Mouse (Mus musculus) small intestine, adult 2 months (tissue): ENCODE measurements at regions not wholly inside any gene's neighbourhood (a gene's known extent, or its start where the extent isn't known, plus 50 kb on each side); places are given as distances from the start of the nearest gene placed in this dataset.

Source experiments
- CTCF ChIP-seq: fragments of 200-500 bp; IDR thresholded peaks from 2 replicates; pipeline ENCODE4 v1.5.1; 2012; ENCODE audit warnings: low read depth, mild to moderate bottlenecking, control low read depth, inconsistent platforms, low read length, moderate library complexity, mixed read lengths; ENCODE audit not compliant: insufficient replicate concordance, insufficient read length; ENCODE audit errors: extremely low read depth
- POLR2A ChIP-seq: fragments of 200-500 bp; IDR thresholded peaks from 2 replicates; pipeline ENCODE4 v1.6.1; 2012; ENCODE audit warnings: low read depth, mild to moderate bottlenecking, control low read depth, inconsistent platforms, low read length, moderate library complexity

DNA sequence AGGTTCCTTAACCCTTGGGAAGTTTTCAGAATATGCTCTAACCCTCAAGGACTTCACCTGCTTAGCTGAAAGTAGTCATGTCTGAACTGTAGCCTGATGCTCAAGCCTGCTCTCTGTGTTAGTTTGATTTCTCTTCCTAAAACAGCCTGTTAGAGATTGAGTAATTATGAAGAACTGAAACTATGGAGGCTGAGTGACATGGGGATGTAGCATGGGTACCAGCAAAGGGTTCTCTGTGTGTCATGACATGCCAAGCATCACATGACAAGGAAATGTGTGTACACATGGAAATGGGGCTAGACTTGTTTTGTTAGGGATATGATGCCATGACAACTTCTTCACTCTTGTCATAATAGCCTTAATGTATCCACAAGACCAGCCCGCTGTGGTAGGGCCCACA is 412.2 kb downstream of the Etnk1 start:
- TF ChIP-seq POLR2A (no peak), CTCF (no peak)
